Comparison of ENCODE assay signal across 8 mouse cellular contexts in genomic region chr17:79895911-79896423, GRCm38 (mm10). TPM values are rescaled to one million over a fixed set of nuclear protein-coding genes. Genes with fewer than 3 reads are reported as not detected.
A peak's percentile ranks its signal among the peaks of the same experiment; 100 is the strongest.
DNase-seq lines count a peak whose midpoint lies in the region; ATAC-seq lines count a peak whose summit lies in the region.

Atl2 (minus strand) TSS chr17:79896123.

- H3K4me3 ChIP-seq in hindbrain, embryonic 16.5 days (ENCODE audit: low read length): peak within 1 kb of the TSS; percentile 86
- peak within 1 kb of the TSS; percentile 71 for H3K4me3 ChIP-seq in macrophage (ENCODE audit: inconsistent target)

- whole genome bisulfite sequencing in hindbrain, embryonic 16.5 days: under 1% methylated on average over 43 of the region's 51 CpGs
- WGBS in macrophage (ENCODE audit: missing documents): under 1% methylated on average over 50 of the region's 51 CpGs

- H3K4me1 ChIP-seq in hindbrain, embryonic 16.5 days (ENCODE audit: control insufficient read depth, insufficient read depth, low read depth, low read length): peaks cover 14% of the 10 kb centered on the region

- ATAC-seq in hindbrain, embryonic 16.5 days: peak; percentile 92

- no peaks in the 10 kb centered on the region for H3K9me3 ChIP-seq in hindbrain, embryonic 16.5 days (ENCODE audit: control insufficient read depth, low read length)

- peak within 1 kb of the TSS; percentile 93 for H3K9ac ChIP-seq in hindbrain, embryonic 16.5 days (ENCODE audit: low read depth, low read length)

- H3K36me3 ChIP-seq in hindbrain, embryonic 16.5 days (ENCODE audit: control insufficient read depth, insufficient read depth, low read length): no peaks in the 10 kb centered on the region
- H3K36me3 ChIP-seq in macrophage (ENCODE audit: inconsistent target): no peaks in the 10 kb centered on the region

- peak within 1 kb of the TSS; percentile 92 for H3K27ac ChIP-seq in hindbrain, embryonic 16.5 days (ENCODE audit: low read depth, low read length)
- peak within 1 kb of the TSS; percentile 43 for H3K27ac ChIP-seq in macrophage

- H3K79me2 ChIP-seq in macrophage (ENCODE audit: inconsistent target): peaks cover 42% of the 10 kb centered on the region

- peak; percentile 96 for DNase-seq in T-cell, adult 2 months (ENCODE audit: low spot score)
- peak; percentile 92 to 93 for DNase-seq in cerebellum, postnatal 36 days
- DNase-seq in gastrocnemius, adult 18-20 months (ENCODE audit: low spot score): peak; percentile 95
- DNase-seq in left cerebral cortex, adult 18-20 months (ENCODE audit: low spot score in 2 of 2): peak; percentile 93 to 96
- DNase-seq in right cerebral cortex, adult 18-20 months: peak; percentile 96
- DNase-seq in urinary bladder, postnatal 10 days (ENCODE audit: low spot score): peak; percentile 79

- no peaks in the 10 kb centered on the region; the same call in 1 of the 2 replicates for H3K27me3 ChIP-seq in hindbrain, embryonic 16.5 days (replicated peaks; ENCODE audit: control insufficient read depth, insufficient read depth, low read length)

- peak within 1 kb of the TSS; percentile 61 for H3K4me2 ChIP-seq in hindbrain, embryonic 16.5 days (ENCODE audit: low read length)

RNA-seq across cellular contexts. Expression of gene Atl2, which starts in this region (rescaled TPM):
- 100 to 1,000 TPM; 143 to 147 TPM for total RNA-seq in gastrocnemius, adult 18-20 months (2021)
- polyA plus RNA-seq in hindbrain, embryonic 16.5 days (2015; fragmentation: Nextera tagmentation; extraction: Ambion mirVana): 38.9 and 39.0 TPM in 2 replicates
- total RNA-seq in left cerebral cortex, adult 18-20 months (2021): 10 to 100 TPM; 64.3 to 66.0 TPM
- total RNA-seq in macrophage (2018; cell fraction: chromatin; rRNA removed): 10 to 100 TPM; 25.7 to 64.2 (median 38.6) TPM
- total RNA-seq in macrophage (2018; cell fraction: cytosol; rRNA removed): 10 to 100 TPM; 13.7 to 25.1 (median 18.5) TPM
- 10 to 100 TPM; 17.5 to 53.7 (median 30.9) TPM for total RNA-seq in macrophage (2018; cell fraction: nucleus; rRNA removed)
- polyA plus RNA-seq in macrophage (2018): 17.7 to 23.3 TPM (median 18.4 TPM) in 3 replicates

Comparison
In these comparisons a context has a peak if more than half of its experiments do, and no peak if none do; other contexts are left out.
1. Peak in every context shown above with its lines: DNase-seq, ATAC-seq, H3K4me3 ChIP-seq and H3K27ac ChIP-seq.